Mouse (Mus musculus) heart, adult 18-20 months (tissue): ENCODE results near the gene Lgr5. TPM values are rescaled to one million over a fixed set of nuclear protein-coding genes. Genes with fewer than 3 reads are reported as not detected.

Source experiments
- DNase-seq, 2 experiments: peaks; one replicate each; pipeline ENCODE4 v3.0.0; 2021 to 2022; ENCODE audit warnings: mixed read lengths in 1 of 2
- total RNA-seq, 2 experiments: library from RNA; stranded (reverse); gene quantifications; 2 replicates each; pipeline ENCODE4 v1.2.3; 2021

Gene Lgr5
- total RNA-seq, 2 experiments from 2014 or later = 0.08 to 0.20 TPM

DNA sequence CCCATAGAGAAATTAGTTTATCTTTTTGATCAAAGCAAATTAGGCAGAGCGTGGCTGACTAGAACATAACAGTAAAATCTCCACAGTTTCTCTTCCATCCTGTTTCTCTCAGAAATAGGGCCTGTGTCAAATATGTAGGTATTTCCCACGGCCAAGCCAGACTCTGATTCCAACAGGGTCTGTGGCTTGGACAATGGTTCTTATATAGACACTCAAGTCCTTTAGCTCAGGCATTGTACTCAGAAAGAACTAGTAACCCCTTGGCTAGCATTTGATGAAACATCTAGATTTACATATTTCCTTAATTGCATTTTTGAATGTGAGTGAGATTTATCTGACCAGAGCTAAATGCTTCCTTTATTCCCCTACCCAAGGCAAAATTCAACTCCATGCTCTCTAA is 17.0 kb downstream of the Lgr5 start:
- DNase-seq = no peak

DNA sequence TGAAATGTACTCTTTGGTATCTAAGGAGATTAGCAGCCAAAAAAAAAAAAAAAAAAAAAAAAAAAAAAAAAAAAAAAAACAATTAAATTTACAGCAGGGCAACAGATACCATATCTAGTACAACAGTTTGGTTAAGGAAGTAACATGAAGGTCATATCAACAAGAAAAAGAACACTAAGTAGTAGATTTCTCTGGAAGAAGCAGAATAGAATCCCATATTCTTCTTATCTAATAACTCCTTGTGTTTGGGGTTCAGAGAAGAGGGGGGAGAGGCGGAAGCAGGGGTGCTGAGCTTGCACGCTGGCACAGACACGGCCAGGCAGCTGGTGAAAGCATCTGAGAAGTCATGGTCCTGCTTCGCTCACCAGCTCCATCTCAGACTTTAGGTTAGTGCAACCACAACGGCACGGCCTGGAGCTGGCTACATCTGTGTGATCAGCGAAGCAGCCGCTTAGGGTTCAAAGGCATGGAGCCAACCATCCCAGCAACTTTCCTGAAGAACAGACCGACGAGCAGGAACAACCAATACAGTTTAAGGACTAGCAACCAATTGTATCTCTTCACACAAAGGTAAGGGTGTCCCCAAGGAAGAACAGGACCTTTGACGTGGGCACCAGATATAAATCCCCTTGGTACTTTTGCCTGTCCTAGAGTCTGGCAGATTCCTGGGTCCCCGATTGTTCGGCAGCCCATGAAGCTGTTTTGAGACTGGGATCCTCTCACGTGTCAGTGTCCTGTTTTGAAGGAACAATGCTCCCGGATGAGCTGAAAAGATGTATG is 17.7 kb downstream of the Lgr5 start, which contains the start of gene A930009A15Rik:
Gene A930009A15Rik, plus strand, starts transcription at position 275 of the 780 bp plus-strand sequence.
- DNase-seq = no peak

DNA sequence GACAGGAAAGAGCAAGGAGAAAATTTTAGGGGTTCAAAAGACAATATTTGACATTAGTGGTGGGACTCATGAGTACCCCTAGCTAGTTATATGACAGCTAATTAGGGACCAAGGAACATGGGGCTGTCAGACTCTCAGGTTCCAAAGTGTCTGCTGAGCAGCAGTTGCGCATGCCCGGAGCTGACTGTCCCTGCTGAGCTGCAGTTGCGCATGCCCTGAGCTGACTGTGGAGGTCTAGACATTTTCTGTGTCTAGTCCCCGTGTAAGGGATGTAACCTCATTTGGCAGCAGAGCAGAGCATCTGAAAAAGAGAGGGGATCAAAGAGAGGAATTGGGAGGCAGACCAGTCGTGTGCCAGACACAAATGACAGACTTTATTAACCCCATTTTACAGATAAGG is 23.6 kb downstream of the Lgr5 start:
- no peak for DNase-seq

DNA sequence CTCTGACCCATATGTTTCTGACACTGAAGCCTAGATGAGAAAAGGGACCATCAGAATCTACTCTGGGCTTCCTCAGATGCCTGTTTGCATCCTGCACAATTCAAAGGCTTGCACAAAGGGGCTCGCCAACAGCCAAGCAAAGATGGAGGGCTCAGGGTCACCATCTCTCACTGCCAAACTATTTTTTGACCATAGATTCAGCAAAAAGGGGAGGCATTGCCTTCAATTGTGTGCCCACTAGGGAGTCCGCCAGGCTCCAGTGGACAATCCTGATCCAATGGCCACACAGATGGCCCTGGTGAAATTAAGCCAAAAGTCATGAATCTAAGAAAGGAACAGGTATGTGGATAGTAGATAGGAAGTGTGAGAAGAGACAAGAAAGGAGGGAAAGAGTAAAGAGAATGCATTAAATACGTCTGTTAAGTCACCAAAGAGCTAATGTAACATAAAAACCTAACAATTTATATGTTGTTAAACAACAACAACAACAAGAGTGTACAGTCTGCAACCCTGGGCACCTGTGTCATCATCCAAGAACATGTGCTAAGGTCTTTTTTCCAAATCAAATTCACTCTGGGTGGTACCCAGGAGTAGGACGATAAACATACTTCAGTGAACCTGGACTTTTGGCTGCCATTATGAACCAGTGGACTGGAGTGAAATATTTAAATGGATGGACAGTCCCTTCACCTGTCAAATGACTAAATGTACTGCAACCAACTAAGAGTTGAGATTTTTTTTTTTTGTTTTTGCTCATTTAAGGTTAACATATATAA is 24.5 kb downstream of the Lgr5 start:
- DNase-seq = no peak

DNA sequence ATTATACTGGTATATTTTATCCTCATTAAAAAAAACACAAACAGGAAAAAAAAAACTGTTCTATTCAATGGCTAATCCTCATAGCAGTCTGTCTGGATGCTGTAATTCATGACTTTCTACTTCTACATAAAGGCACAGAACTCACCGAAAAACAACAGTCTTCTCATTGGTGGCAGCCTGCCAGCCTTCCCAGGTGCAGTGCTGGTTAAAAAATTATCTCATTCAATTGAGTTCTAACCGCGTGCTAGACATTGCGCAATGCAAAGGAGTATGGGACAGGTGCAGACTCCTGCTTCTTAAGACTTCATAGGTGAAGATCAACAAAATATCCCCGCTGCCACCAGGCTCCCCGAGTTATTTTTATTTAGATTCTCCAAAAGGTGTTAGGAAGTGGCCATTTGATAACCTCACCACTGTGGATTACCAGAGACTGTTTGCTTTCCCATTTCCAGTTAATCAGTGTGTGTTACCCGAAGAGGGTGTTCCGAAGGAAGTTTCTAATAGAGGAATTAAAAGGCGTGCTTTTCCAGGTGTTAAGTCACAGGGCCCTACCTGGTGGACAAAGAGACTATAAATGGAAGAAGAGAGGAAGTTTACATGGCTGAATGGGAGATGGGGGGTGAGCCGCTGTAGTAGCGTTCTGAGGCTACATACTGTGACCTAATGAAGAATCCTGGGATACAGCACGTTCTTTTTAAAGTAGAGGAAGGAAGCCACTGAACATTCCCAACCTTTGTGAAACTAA is 26.3 kb downstream of the Lgr5 start:
- no peak for DNase-seq

DNA sequence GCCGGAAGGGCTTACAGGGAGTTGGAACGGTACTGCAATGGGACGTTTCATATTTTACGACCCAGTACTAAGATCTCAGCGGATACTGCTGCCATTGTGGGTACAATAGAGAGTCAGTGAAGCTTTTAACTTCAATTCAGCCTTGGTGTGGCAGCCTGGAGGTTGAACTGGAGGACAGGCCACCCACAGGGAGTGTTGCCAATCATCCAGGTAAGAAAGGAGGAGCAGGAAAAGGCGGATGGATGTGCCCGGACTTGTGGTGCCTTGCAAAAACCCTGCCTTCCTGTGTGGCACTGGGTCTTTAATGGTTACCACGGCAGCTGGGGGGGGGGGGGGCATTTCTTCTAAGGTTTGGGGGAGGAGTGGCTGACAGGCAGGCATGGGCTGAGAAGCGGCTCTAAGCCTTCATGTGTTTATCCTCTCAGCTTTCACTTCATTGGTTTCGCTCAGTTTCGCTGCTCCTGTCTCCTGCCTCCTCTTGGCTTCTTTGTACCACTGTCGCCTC is 30.8 kb downstream of the Lgr5 start:
- no peak for DNase-seq

DNA sequence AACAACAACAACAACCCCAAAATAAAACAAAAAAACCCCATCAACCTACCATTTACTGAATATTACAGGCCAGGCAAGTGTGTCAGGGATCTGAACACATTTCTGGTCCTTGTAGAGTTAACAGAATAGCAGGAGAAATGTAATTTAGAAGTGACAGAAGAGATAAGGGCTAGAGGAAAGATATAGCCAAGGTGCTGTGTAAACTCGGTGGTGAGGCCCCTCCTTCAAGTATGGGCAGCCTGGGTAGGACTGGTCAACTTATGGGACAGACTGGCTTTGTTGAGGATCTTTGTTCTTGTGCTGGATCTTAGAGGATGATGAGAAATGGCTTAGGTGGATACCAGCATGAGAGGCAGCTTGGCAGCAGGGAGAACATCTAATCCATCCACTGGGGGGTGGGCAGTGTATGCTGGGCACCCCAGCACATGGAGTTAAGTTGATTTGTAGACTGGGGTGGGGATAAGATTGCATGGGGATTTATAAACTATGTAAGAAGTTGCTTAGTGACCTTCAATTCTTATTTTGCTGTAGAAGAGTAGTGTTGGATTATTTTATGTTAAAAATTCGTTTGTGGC is 32.3 kb downstream of the Lgr5 start:
- no peak for DNase-seq

DNA sequence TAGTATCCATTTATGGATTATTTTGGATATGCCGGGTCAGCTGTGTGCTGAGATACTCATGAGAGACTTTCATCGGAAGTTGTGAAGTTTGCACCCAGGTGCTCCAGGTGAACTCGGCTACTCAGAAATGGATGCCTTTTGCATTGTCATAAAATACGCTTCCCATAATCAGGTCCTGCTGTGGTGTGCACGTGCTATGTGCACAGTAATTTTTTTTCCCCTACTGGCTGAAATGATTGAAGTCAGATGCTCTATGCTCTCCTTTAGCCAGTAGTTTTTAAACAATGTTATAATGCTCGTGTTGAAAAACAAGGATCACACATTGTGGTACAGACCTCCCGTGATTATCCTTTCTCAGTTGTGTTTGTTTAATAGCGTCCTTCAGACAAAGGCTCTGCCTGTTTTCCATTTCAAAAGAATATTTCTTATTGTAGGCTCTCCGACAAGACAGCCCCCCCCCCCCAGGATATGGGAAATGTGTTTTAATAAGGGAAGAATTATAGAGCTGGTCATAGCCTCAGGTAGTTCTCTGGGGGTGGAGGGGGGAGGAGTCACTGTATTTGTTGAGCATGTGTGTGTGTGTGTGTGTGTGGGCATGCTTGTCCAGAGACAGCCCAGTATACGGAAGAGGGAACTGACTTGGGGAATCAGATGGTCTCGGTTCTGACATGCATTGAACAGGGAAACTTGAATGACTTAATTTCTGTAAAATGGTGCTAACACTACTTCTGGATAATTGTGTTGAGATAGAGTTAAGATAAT is 34.0 kb downstream of the Lgr5 start:
- no peak for DNase-seq

DNA sequence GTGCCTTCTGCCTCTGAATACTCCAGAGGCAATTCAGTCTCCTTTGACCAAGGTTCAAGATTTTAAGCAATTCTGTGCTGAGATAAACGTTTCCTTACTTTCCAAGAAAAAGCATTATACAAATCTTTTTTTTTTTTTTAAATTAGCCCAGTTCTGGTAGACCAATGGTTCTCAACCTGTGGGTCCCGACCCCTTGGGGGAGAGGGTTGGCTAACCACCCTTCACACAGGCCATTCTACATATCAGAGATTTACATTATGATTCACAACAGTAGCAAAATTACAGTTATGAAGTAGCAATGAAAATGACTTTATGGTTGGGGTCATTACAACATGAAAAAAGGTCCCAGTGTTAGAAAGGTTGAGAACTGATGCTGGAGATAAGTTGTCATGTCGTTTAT is 36.5 kb downstream of the Lgr5 start:
- no peak for DNase-seq

DNA sequence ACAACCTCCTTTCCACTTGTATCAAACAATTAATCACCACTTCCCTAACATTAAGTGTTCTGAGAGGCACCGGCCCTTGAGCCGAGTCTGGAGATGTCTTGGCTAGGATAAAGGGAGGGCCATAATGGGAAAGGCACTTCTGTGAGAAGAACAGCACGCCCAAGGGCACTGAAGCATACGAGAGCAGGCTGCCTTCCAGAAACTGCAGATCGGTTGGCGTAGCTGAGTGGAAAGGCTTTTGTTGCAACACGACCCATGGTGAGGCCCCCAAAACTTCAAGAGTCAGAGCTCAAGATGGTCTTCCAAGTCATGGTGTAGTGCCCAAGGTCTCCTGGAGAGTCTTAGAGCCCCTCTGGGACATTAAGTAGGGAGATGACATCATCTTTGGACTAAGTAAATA is 37.3 kb downstream of the Lgr5 start:
- no peak for DNase-seq

DNA sequence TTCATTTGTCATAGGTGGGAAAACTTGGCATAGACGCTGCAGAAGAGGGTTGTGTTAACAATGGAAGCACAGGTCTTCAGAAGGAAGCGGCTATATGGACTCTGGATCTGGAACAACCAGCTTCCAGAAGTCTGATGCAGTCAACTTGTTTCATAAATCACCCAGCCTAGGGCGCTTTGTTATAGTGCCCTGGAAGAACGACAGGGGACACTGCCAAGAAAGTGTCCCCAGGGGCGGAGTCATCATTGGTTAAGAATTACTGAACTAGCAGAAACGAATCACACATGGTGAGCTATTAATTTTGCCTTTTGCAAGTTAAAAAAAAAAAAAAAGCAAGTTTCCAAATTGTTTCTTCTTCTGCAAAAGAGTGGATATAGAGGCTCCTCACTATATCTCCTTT is 44.7 kb downstream of the Lgr5 start:
- no peak for DNase-seq

DNA sequence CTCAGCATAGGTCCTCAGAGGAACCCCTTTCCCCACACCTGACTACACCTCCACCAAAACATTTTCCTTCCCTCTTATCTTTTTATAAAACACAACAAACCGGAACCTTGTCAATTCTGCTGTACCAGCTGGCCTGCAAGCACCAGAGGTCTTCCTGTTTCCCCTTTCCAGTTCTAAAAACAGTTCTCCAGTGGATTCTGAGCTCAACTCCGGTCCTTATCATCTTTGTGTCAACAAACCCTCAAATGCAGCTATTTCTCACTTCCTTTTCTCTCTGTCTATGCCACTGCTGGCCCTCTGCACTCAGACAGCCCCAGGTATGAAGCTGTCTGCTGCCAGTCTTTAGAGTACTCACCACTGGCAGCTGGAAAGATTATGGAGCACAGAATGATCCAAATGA is 56.8 kb downstream of the Lgr5 start:
- no peak for DNase-seq

DNA sequence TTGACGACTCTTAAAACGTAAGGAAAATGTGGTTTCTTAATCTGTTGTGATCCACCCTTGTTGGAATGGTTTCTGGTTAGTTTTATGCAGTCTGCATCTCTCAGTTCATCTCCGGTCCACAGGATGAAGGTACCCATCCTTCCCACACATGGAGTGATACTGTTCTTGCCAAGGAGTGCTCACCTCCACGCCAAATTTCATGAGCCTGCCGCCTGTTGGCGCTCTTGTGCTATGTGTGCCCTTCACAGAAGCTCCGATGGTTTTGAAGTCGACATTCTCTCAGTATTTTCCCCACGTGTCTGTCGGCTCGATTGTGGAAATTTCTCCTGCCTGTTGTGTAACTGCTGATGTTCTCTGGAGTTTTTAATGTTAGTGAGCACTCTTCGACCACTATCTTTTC is 57.8 kb downstream of the Lgr5 start:
- no peak for DNase-seq

DNA sequence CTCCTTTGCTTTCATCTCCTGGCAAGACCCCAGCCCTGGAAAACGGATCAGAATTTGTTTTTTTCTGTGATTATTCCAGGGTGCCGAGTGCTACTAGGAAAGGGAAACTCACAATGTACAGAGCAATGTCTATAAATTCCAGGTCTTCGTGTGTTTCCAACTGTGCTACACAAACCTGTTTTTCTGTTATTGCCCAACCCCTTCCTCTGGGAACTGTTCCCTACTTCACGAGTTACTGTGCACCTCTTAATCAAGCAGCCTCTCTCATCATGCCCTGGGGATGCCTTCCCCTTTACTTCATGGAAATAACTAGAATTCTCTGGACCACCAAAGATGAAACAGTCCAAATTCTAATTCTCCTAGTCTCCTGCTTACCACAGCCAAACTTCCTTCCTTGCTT is 58.7 kb downstream of the Lgr5 start:
- no peak for DNase-seq

DNA sequence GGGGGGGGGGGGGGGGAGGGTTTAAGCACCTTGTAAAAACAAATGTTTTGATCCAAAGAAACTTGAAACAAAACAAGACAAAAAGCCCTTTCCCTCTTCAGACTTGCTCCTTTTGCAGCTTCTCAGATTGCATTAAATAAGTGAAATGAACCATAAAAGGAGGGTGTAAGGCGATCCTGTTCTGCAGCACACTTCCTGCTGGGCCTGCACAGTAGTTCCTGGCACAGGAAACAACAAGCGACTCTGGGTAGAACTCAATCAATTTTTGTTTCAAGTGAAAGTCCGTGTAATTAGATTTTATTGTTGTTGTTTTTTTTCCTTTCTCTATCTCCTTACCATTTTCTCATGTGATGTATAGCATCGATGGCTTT is 66.5 kb downstream of the Lgr5 start:
- DNase-seq = no peak

DNA sequence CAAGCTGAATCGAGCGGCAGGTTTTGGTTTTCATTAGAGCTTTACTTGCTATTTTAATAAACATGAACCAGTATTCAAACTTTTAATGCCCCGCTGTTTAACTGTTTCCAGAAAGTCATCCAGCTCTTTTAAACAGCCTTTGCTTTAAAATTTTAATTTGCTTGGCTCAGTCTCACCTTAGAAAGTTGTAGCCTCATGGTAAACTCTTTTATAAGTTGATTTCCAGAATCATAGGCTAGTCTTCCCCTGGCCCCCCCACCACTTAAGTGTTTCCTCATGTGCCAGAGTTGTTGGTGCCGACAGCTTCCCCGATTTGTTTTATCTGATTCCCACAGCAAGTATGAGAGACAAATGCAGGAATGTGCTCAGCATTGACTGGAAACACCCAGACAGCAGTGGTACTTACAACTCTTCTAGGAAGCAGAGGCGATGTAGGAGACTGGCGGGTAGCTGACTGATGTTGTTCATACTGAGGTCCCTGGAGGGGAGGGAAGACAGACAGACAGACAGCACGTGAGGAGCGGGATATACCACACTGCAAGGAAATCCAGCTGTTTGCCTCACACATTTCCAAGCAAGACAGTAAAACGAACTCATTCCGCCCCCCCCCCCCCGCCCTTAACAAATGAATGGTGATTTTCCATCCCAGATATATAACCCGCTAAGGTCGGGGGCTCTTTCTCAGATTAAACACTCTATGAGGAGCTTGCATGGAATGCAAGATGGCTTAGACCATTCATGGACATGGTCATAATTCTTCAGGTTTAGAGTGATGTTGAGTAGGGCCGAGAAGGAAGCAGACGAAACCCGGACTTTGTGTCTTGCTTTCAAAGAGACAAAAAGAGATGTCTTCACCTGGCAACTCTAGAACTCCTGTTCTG is 67.1 kb downstream of the Lgr5 start:
- DNase-seq = no peak

DNA sequence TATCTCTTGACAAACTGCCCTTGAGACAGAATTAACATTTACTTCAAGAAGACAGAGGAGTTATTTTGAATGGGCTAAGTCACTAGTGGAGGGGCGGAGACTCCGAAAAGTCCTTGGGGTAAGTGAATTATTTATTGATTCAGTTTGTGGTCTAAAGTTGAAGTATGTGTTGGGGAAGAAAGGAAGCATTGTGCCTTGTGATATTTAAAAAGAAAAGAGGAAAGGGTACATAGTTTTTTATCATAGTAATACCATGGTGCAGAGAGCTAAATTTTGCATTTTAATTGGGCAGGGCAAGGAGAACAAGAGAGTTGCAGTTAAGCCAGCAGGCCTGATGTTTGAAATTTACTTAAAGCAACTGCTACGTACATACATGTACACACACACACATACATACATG is 68.7 kb downstream of the Lgr5 start:
- no peak for DNase-seq

DNA sequence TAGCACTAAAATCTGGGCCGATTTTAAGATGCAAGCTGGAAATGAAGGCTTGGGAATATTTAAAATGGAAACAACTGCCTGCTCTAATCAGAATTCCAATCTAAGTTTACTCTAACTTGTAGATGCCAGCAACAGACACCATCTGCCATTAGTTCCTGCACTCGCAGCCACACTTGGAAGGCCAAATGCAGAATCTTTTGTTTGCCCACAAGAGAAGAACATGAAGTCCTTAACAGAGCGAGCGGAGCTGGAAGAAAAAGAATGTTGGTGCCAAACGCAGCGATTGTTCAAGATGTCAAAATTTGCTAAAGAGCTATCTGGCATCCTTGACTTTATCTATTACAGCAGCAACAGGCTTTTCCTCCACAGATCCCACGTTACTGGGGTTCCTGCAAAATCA is 72.1 kb downstream of the Lgr5 start:
- DNase-seq = no peak

DNA sequence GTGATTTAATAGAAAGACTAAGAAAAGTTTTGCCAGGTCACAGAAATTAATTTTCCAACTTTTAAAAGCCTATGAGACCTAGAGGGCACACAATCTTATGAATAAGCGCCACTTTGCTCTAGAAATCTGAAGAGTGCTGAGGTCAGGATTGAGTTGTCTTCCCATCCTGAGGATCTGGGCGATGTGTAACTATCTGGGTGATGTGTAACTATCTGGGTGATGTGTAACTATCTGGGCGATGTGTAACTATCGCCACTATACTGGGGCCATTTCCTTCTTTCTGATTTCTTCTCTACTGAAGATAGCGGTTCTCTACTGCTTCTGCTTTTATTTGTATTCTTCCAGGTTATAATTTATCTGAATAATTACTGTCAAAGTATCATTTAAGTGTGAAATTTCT is 76.6 kb downstream of the Lgr5 start:
- DNase-seq = no peak

DNA sequence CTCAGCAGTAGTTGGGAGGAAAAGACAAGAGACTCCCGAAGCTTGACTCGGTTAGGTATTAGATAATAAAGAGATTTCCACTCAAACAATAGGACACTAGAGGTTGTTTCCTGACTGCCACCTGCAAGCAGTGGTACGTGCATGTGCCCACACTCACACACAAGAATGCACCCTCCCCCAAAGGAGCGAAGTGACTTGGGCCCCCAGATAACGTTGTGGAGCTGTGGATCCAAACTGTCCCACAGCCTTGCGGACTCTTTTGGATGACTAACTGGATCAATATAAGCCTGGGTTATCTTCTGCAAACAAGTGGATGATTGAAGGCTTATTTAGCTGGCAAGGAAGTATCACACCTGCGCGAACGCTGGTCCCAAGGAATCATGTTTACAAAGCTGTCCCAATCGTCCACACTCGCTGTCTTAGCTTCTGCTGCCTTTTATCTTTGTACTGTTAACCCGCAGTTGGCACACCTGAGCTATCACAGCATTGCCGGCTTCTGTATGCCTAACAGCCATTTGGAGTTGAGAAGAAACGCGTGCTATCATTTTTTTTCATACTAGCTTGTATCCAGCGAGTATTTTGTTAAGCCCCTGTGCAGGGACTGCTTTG is 81.8 kb downstream of the Lgr5 start:
- DNase-seq = no peak
